Mouse (Mus musculus) heart, postnatal 14 days (tissue): ENCODE data around the gene Carmil2. TPM values are rescaled to one million over a fixed set of nuclear protein-coding genes. Genes with fewer than 3 reads are reported as not detected.
A peak's percentile ranks its signal among the peaks of the same experiment; 100 is the strongest.

Experiments
- DNase-seq, 2 experiments: peaks; one replicate each; pipeline ENCODE4 v3.0.0; 2021 to 2022
- intact Hi-C: fragments of 180-260 bp; cut with DNase I; formaldehyde crosslinking; loops from one replicate; pipeline ENCODE4 v1.15.1; 2025
- long read RNA-seq, 2 experiments: library from polyadenylated mRNA; stranded (forward); transcript quantifications; one replicate each; pipeline ENCODE4 v2.0.0; 2021
- total RNA-seq, 2 experiments: library from RNA; stranded (reverse); gene quantifications; 2 replicates each; pipeline ENCODE4 v1.2.3; 2021

The Carmil2 gene
- 1 to 10 TPM in 1 of 2 experiments, under 1 TPM in 1; 0.69 to 5.7 TPM for total RNA-seq
- long read RNA-seq, experiment 1, full-length matches to known transcripts, result 1 of 5 reads
- long read RNA-seq, experiment 1, partial matches to known transcripts, result 0 of 5 reads
- long read RNA-seq, experiment 1, other reads (novel, unspliced or antisense), result 4 of 5 reads
- long read RNA-seq, experiment 2, partial matches to known transcripts, result 0 of 1 reads
- long read RNA-seq, experiment 2, other reads (novel, unspliced or antisense), result 1 of 1 reads

GRCm38 (mm10) chr8:105685796-105686308, at the start of gene Carmil2:
TSS of gene Carmil2 (plus strand) at chr8:105686274.
- peak; percentile 66 to 81 for DNase-seq
- intact Hi-C loops, result loop anchor here (2.0 to 5.0 kb wide), 3 partner anchors 49 to 119 kb away; partner anchors contain the start of genes Agrp, Atp6v0d1 and Ctcf

GRCm38 (mm10) chr8:105636963-105637510, 49.0 kb upstream of the Carmil2 start, which contains the start of gene Agrp:
TSS of gene Agrp (minus strand) at chr8:105637393.
- DNase-seq, result no peak
- intact Hi-C loops, result loop anchor here (5.0 kb wide), 1 partner anchor 50 kb away; the partner anchor contains the start of gene Carmil2

- intact Hi-C loops, result loop anchor here (5.0 kb wide), 1 partner anchor 50 kb away; the partner anchor contains the start of gene Carmil2
- DNase-seq, result no peak
These were observed 48.5 kb upstream of the Carmil2 start for GRCm38 (mm10) chr8:105637601-105638041.

GRCm38 (mm10) chr8:105638510-105638909, 47.6 kb upstream of the Carmil2 start:
- no peak for DNase-seq
- intact Hi-C loops, result loop anchor here (5.0 kb wide), 1 partner anchor 49 kb away; the partner anchor contains the start of gene Carmil2

- intact Hi-C loops, result loop anchor here (5.0 kb wide), 1 partner anchor 47 kb away; the partner anchor contains the start of gene Carmil2
- DNase-seq, result no peak
These were observed 46.2 kb upstream of the Carmil2 start for GRCm38 (mm10) chr8:105639835-105640234.

GRCm38 (mm10) chr8:105640511-105640910, 45.6 kb upstream of the Carmil2 start:
- intact Hi-C loops, result no loop called here
- peak; percentile 12 to 54 for DNase-seq

- intact Hi-C loops, result no loop called here
- DNase-seq, result no peak
These were observed 40.9 kb upstream of the Carmil2 start for GRCm38 (mm10) chr8:105645205-105645604.

GRCm38 (mm10) chr8:105648929-105649328, 37.1 kb upstream of the Carmil2 start:
- intact Hi-C loops, result no loop called here
- no peak for DNase-seq

- no peak for DNase-seq
- intact Hi-C loops, result no loop called here
These were observed 28.4 kb upstream of the Carmil2 start for GRCm38 (mm10) chr8:105657641-105658040.

GRCm38 (mm10) chr8:105661167-105661566, 24.9 kb upstream of the Carmil2 start:
- DNase-seq, result no peak
- intact Hi-C loops, result no loop called here

GRCm38 (mm10) chr8:105677891-105678290, 8.2 kb upstream of the Carmil2 start:
- DNase-seq, result no peak
- intact Hi-C loops, result no loop called here

GRCm38 (mm10) chr8:105685325-105685724, 749 bp upstream of the Carmil2 start:
- intact Hi-C loops, result loop anchor here (2.0 to 5.0 kb wide), 3 partner anchors 48 to 119 kb away; partner anchors contain the start of genes Agrp, Atp6v0d1 and Ctcf
- no peak for DNase-seq

GRCm38 (mm10) chr8:105686551-105686950, 477 bp downstream of the Carmil2 start:
- DNase-seq, result no peak
- intact Hi-C loops, result loop anchor here (5.0 kb wide), 1 partner anchor 49 kb away; the partner anchor contains the start of genes Agrp and Ctcf

- DNase-seq, result no peak
- intact Hi-C loops, result loop anchor here (5.0 kb wide), 1 partner anchor 50 kb away; the partner anchor contains the start of genes Agrp and Ctcf
These were observed 1.4 kb downstream of the Carmil2 start for GRCm38 (mm10) chr8:105687512-105687911.

GRCm38 (mm10) chr8:105688242-105688752, 2.2 kb downstream of the Carmil2 start:
- intact Hi-C loops, result loop anchor here (5.0 kb wide), 1 partner anchor 51 kb away; the partner anchor contains the start of genes Agrp and Ctcf

GRCm38 (mm10) chr8:105689256-105689982, 3.3 kb downstream of the Carmil2 start:
- DNase-seq, result no peak
- intact Hi-C loops, result loop anchor here (5.0 kb wide), 1 partner anchor 52 kb away; the partner anchor contains the start of genes Agrp and Ctcf

More at GRCm38 (mm10) chr8:105688242-105688752, 2.2 kb downstream of the Carmil2 start:
- DNase-seq, result no peak

GRCm38 (mm10) chr8:105689983-105690360, 3.9 kb downstream of the Carmil2 start:
- intact Hi-C loops, result loop anchor here (5.0 kb wide), 1 partner anchor 53 kb away; the partner anchor contains the start of genes Agrp and Ctcf
- DNase-seq, result no peak

GRCm38 (mm10) chr8:105690978-105691377, 4.9 kb downstream of the Carmil2 start:
- no peak for DNase-seq
- intact Hi-C loops, result no loop called here

GRCm38 (mm10) chr8:105692449-105693182, 6.5 kb downstream of the Carmil2 start:
- DNase-seq, result no peak
- intact Hi-C loops, result no loop called here
